Mouse (Mus musculus) neural tube, embryonic 13.5 days (tissue): ENCODE data around the gene Ccdc170. TPM values are rescaled to one million over a fixed set of nuclear protein-coding genes. Genes with fewer than 3 reads are reported as not detected.

Source experiments
- ATAC-seq: fragments of 200-750 bp; cut with Nextera tagmentation; 2 replicates; pipeline ENCODE4 v1.8.0; 2017; ENCODE audit warnings: low read depth, mild to moderate bottlenecking, moderate TSS enrichment, moderate library complexity
- H3K27ac ChIP-seq: fragments of 300-500 bp; sonication (generic); replicated peaks from 2 replicates; pipeline ENCODE4 v1.5.1; 2015; ENCODE audit warnings: moderate library complexity, mild to moderate bottlenecking, inconsistent platforms
- H3K27me3 ChIP-seq: fragments of 300-500 bp; sonication (generic); 2 replicates; pipeline ENCODE4 v1.6.1; 2015; ENCODE audit warnings: mild to moderate bottlenecking, inconsistent platforms
- H3K36me3 ChIP-seq: fragments of 300-500 bp; sonication (generic); 2 replicates; pipeline ENCODE4 v1.6.1; 2015; ENCODE audit warnings: mild to moderate bottlenecking, inconsistent platforms
- H3K4me1 ChIP-seq: fragments of 300-500 bp; sonication (generic); replicated peaks from 2 replicates; pipeline ENCODE4 v1.6.1; 2015; ENCODE audit warnings: inconsistent platforms
- H3K4me2 ChIP-seq: fragments of 300-500 bp; sonication (generic); 2 replicates; pipeline ENCODE4 v1.6.1; 2015; ENCODE audit warnings: inconsistent platforms, mild to moderate bottlenecking, moderate library complexity
- H3K4me3 ChIP-seq: fragments of 300-500 bp; sonication (generic); 2 replicates; pipeline ENCODE4 v1.5.1; 2015; ENCODE audit warnings: mild to moderate bottlenecking, inconsistent platforms
- H3K9ac ChIP-seq: fragments of 300-500 bp; sonication (generic); 2 replicates; pipeline ENCODE4 v1.6.1; 2015; ENCODE audit warnings: moderate library complexity, mild to moderate bottlenecking, inconsistent platforms
- H3K9me3 ChIP-seq: fragments of 300-500 bp; sonication (generic); 2 replicates; pipeline ENCODE4 v1.6.1; 2016; ENCODE audit warnings: inconsistent platforms
- WGBS: fragments of 180-500 bp; shearing (Covaris S2); methylation state at CpG from one replicate; pipeline ENCODE4 v1.1.7; 2015; 5-methylcytosine and 5-hydroxymethylcytosine counted together
- polyA plus RNA-seq: library from polyadenylated mRNA; unstranded; fragments of >200 nt; fragmentation: Nextera tagmentation; extraction: Ambion mirVana; gene quantifications from 2 replicates; pipeline ENCODE4 v1.2.1, GENCODE M21; 2015

Gene Ccdc170
- polyA plus RNA-seq, 1 experiment from 2014 or later, result not detected

DNA sequence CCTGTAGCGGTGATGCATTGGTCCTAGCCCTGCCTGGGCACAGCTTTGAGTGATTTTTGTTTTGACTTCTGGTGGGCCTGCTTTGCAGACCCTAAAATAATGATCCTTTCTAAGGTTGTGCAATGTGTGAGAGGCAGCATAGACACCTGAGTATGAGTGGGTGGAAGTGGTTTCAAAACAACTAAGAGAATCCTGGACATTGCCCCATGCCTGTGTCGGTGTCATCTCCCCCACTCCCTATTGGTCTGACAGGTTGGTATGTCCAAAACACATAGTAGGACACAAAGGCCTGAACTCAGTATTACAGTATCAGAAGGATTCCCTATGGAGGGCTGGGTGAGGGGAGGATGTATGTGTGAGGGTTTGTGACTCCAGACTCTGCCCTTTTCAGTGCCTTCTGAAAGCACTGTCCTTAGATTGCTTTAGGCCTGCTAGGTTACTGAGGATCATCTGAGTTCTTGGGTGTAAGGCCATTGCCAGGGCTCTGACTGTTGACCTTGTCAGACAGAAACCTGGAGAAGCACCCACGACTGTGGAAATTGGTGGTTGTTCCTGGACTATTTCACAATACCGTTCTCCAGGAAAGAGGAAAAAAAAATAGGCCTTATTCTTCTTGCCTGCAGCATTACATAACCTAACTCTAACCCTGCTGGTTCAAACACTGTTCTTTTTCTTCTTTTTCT, 122.4 kb downstream of the Ccdc170 start:
- H3K27me3 ChIP-seq, result no peaks in the 10 kb centered on the region
- H3K4me2 ChIP-seq, result no peak overlapping the region
- ATAC-seq, result no peak
- H3K9me3 ChIP-seq, result no peaks in the 10 kb centered on the region
- no peak overlapping the region for H3K27ac ChIP-seq
- H3K4me1 ChIP-seq, result no peaks in the 10 kb centered on the region
- no peaks in the 10 kb centered on the region for H3K36me3 ChIP-seq
- 86% methylated on average over 4 of the region's 4 CpGs for WGBS
- H3K4me3 ChIP-seq, result no peak overlapping the region
- no peak overlapping the region for H3K9ac ChIP-seq

DNA sequence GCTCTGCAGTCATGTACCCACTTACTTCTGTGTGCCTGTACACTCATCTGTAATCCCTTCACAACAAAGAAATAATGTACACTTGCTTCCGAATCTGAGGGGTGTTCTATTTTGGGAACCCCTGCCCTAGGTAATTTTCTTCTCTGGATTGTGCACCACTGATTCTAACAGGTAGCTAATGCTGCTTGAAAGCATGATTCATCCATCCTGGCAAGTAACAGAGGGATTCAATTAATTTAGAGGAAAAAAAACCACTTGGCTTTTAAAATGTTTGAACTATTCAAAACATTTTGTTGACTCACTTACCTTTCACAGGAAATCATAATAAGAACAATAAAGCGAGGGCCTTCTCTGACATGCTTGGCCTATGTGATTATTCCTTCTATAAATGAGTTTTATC, 127.9 kb downstream of the Ccdc170 start:
- Histone ChIP-seq H3K36me3 (no peaks in the 10 kb centered on the region), H3K4me3 (no peak overlapping the region), H3K27me3 (no peaks in the 10 kb centered on the region), H3K4me2 (no peak overlapping the region), H3K9me3 (no peaks in the 10 kb centered on the region), H3K27ac (no peak overlapping the region), H3K4me1 (no peaks in the 10 kb centered on the region), H3K9ac (no peak overlapping the region)
- 91% methylated on average over 2 of the region's 2 CpGs for WGBS
- no peak for ATAC-seq

DNA sequence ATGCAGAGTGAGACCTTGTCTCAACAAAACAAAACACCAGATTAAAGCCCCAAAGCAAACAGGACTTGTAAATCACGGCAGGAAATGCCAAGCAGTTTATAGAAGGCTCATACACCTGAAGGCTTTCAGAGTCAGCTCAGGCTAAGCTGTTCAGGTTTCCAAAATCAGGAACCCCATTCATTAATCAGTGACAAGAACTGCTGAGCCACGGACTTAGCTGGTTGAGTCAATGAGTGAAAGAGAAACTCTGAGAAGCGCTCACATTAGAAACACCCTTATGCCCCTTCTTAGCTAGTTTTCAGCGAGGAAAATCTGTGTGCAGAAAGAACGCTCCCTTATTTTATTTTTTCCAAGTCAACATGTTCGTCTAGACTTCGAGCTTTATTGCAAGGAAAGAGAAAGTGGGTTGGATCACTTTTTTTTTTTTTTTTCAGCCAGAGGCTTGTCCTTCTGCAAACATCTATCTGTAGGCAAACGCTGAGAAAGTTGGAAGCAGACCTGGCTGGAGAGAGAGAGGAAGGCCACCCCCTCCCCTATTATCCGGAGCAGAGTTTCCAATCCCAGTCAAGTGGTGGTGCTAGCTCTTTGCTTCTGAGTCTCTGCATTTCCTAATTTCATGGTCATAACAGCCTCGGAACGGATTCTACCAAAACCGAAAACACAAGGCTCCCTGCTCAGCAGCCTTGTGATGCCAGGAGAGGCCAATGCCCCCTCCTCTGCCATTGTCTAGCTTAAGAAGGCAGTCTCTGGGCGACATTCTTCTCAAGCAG, 129.3 kb downstream of the Ccdc170 start, which contains the start of gene Esr1:
TSS of gene Esr1 (plus strand) at position 208 of the 770 bp plus-strand sequence.
- no peak for ATAC-seq
- Histone ChIP-seq H3K4me3 (no peak within 1 kb of the TSS), H3K9ac (no peak within 1 kb of the TSS), H3K36me3 (no peaks in the 10 kb centered on the region), H3K4me1 (no peaks in the 10 kb centered on the region), H3K9me3 (no peaks in the 10 kb centered on the region), H3K27ac (no peak within 1 kb of the TSS), H3K27me3 (no peaks in the 10 kb centered on the region), H3K4me2 (peak within 1 kb of the TSS; percentile 4; the same call in 1 of the 2 replicates)
- WGBS, result 51% methylated on average over 13 of the region's 13 CpGs

Other genes with a start within 250 kb of the Ccdc170 start
- 78.6 and 80.2 TPM in 2 replicates for gene Akap12, start 216.1 kb upstream of the Ccdc170 start, polyA plus RNA-seq
- 16.9 and 17.2 TPM in 2 replicates for gene Zbtb2, start 94.4 kb upstream of the Ccdc170 start, polyA plus RNA-seq
- 52.2 and 58.9 TPM in 2 replicates for gene Rmnd1, start 50.1 kb upstream of the Ccdc170 start, polyA plus RNA-seq
- 15.0 and 15.7 TPM in 2 replicates for gene Armt1, start 50.0 kb upstream of the Ccdc170 start, polyA plus RNA-seq
- 0.17 and 0.25 TPM in 2 replicates for gene Esr1, start 129.1 kb downstream of the Ccdc170 start, polyA plus RNA-seq